Mouse (Mus musculus) CH12.LX (cell line): ENCODE measurements around the gene Gosr1. TPM values are rescaled to one million over a fixed set of nuclear protein-coding genes. Genes with fewer than 3 reads are reported as not detected.

ENCODE experiments used
- DNase-seq: peaks from one replicate; pipeline ENCODE4 v3.0.0-alpha.2; 2013; ENCODE audit errors: extremely low read depth
- H3K27ac ChIP-seq: 2 replicates; pipeline ENCODE4 v1.5.1; 2012; ENCODE audit warnings: low read depth, mild to moderate bottlenecking, control low read depth, moderate library complexity; ENCODE audit not compliant: insufficient read depth
- H3K27me3 ChIP-seq: replicated peaks from 2 replicates; pipeline ENCODE3; 2012; ENCODE audit warnings: inconsistent platforms
- H3K36me3 ChIP-seq, 2 experiments: replicated peaks in 1 of 2; 2 replicates each; pipeline versions ENCODE3 to v1.6.1; 2012; ENCODE audit warnings: inconsistent platforms in 1 of 2, low read length in 1 of 2, mild to moderate bottlenecking in 1 of 2, mixed read lengths in 1 of 2, moderate library complexity in 1 of 2; ENCODE audit not compliant: control insufficient read depth in 1 of 2, insufficient read depth in 1 of 2
- H3K4me1 ChIP-seq, 2 experiments: 2 replicates each; pipeline ENCODE4 v1.6.1; 2012; ENCODE audit warnings: inconsistent platforms in 1 of 2, moderate library complexity in 1 of 2; ENCODE audit not compliant: insufficient read depth in 2 of 2, control insufficient read depth in 1 of 2
- H3K4me2 ChIP-seq: 2 replicates; pipeline ENCODE4 v1.6.1; 2012; ENCODE audit warnings: low read depth, mild to moderate bottlenecking, control low read depth; ENCODE audit not compliant: poor library complexity, insufficient read depth, severe bottlenecking
- H3K4me3 ChIP-seq, 3 experiments: fragments of 150-350 bp in 1 of 3; sonication (generic) in 1 of 3; replicated peaks in 1 of 3; 2 replicates each; pipeline versions ENCODE3 to v1.5.1; 2011 to 2012; ENCODE audit warnings: low read depth in 2 of 3, low read length in 2 of 3, mild to moderate bottlenecking in 2 of 3, moderate library complexity in 2 of 3, control low read depth in 1 of 3, improper control_type of control experiment in 1 of 3, inconsistent platforms in 1 of 3, mixed read lengths in 1 of 3; ENCODE audit not compliant: poor library complexity in 1 of 3
- H3K79me2 ChIP-seq: replicated peaks from 2 replicates; pipeline ENCODE4 v1.6.1; 2012; ENCODE audit warnings: mild to moderate bottlenecking, moderate library complexity; ENCODE audit not compliant: control insufficient read depth, poor library complexity, insufficient read depth, severe bottlenecking; ENCODE audit errors: extremely low read depth
- H3K9ac ChIP-seq: 2 replicates; pipeline ENCODE4 v1.6.1; 2012; ENCODE audit warnings: low read depth, mild to moderate bottlenecking, control low read depth, moderate library complexity; ENCODE audit not compliant: insufficient read depth
- H3K9me3 ChIP-seq: replicated peaks from 2 replicates; pipeline ENCODE3; 2012; ENCODE audit warnings: low read length, inconsistent platforms, mixed read lengths
- BHLHE40 ChIP-seq: IDR thresholded peaks from 2 replicates; pipeline ENCODE4 v1.6.1; 2011; ENCODE audit warnings: mild to moderate bottlenecking, low read depth, low read length, improper control_type of control experiment
- CHD1 ChIP-seq: IDR thresholded peaks from 2 replicates; pipeline ENCODE4 v1.6.1; 2012; ENCODE audit warnings: low read depth, low read length, improper control_type of control experiment, inconsistent platforms
- CHD2 ChIP-seq: IDR thresholded peaks from 2 replicates; pipeline ENCODE4 v1.6.1; 2011; ENCODE audit warnings: low read length, improper control_type of control experiment
- E2F4 ChIP-seq: IDR thresholded peaks from 2 replicates; pipeline ENCODE4 v1.6.1; 2011; ENCODE audit warnings: low read depth, low read length, improper control_type of control experiment; ENCODE audit not compliant: insufficient replicate concordance
- ELF1 ChIP-seq: IDR thresholded peaks from 2 replicates; pipeline ENCODE4 v1.6.1; 2014; ENCODE audit warnings: low read depth, mild to moderate bottlenecking, inconsistent platforms, low read length, improper control_type of control experiment
- EP300 ChIP-seq: IDR thresholded peaks from 2 replicates; pipeline ENCODE4 v1.6.1; 2011; ENCODE audit warnings: low read length, improper control_type of control experiment
- ETS1 ChIP-seq: conservative IDR thresholded peaks from 2 replicates; pipeline ENCODE4 v1.6.1; 2012; ENCODE audit warnings: low read depth, mild to moderate bottlenecking, inconsistent platforms, low read length, improper control_type of control experiment, moderate library complexity
- GABPA ChIP-seq: IDR thresholded peaks from 2 replicates; pipeline ENCODE4 v1.6.1; 2012; ENCODE audit warnings: low read depth, low read length, improper control_type of control experiment, inconsistent platforms; ENCODE audit not compliant: insufficient replicate concordance
- HCFC1 ChIP-seq: IDR thresholded peaks from 2 replicates; pipeline ENCODE4 v1.6.1; 2012; ENCODE audit warnings: low read depth, mild to moderate bottlenecking, inconsistent platforms, low read length, improper control_type of control experiment
- IRF4 ChIP-seq: IDR thresholded peaks from 2 replicates; pipeline ENCODE4 v1.6.1; 2014; ENCODE audit warnings: low read depth, mild to moderate bottlenecking, inconsistent platforms, low read length, improper control_type of control experiment
- JUN ChIP-seq: IDR thresholded peaks from 2 replicates; pipeline ENCODE4 v1.6.1; 2011; ENCODE audit warnings: low read depth, mild to moderate bottlenecking, low read length, improper control_type of control experiment, moderate library complexity; ENCODE audit not compliant: insufficient read depth
- JUND ChIP-seq: conservative IDR thresholded peaks from 2 replicates; pipeline ENCODE4 v1.6.1; 2011; ENCODE audit warnings: low read depth, low read length, improper control_type of control experiment
- KAT2A ChIP-seq: IDR thresholded peaks from 2 replicates; pipeline ENCODE4 v1.6.1; 2012; ENCODE audit warnings: low read length, improper control_type of control experiment, inconsistent platforms; ENCODE audit not compliant: insufficient replicate concordance
- MAFK ChIP-seq: IDR thresholded peaks from 2 replicates; pipeline ENCODE4 v1.6.1; 2011; ENCODE audit warnings: low read length, improper control_type of control experiment; ENCODE audit not compliant: insufficient replicate concordance
- MAX ChIP-seq: IDR thresholded peaks from 2 replicates; pipeline ENCODE4 v1.6.1; 2011; ENCODE audit warnings: low read length, improper control_type of control experiment
- MAZ ChIP-seq: IDR thresholded peaks from 2 replicates; pipeline ENCODE4 v1.6.1; 2012; ENCODE audit warnings: low read depth, mild to moderate bottlenecking, inconsistent platforms, low read length, improper control_type of control experiment, moderate library complexity
- MEF2A ChIP-seq: IDR thresholded peaks from 2 replicates; pipeline ENCODE4 v1.6.1; 2014; ENCODE audit warnings: low read depth, mild to moderate bottlenecking, inconsistent platforms, low read length, improper control_type of control experiment, borderline replicate concordance
- MXI1 ChIP-seq: IDR thresholded peaks from 2 replicates; pipeline ENCODE4 v1.6.1; 2011; ENCODE audit warnings: mild to moderate bottlenecking, low read depth, low read length, improper control_type of control experiment
- MYC ChIP-seq: IDR thresholded peaks from 2 replicates; pipeline ENCODE4 v1.6.1; 2011; ENCODE audit warnings: low read depth, mild to moderate bottlenecking, improper control_type of control experiment, low read length
- NELFE ChIP-seq: IDR thresholded peaks from 2 replicates; pipeline ENCODE4 v1.6.1; 2011; ENCODE audit warnings: low read depth, low read length, improper control_type of control experiment
- NRF1 ChIP-seq: IDR thresholded peaks from 2 replicates; pipeline ENCODE4 v1.6.1; 2014; ENCODE audit warnings: low read depth, mild to moderate bottlenecking, inconsistent platforms, low read length, improper control_type of control experiment, moderate library complexity
- PAX5 ChIP-seq: IDR thresholded peaks from 2 replicates; pipeline ENCODE4 v1.6.1; 2012; ENCODE audit warnings: low read length, inconsistent platforms, mixed read lengths
- POLR2A ChIP-seq: IDR thresholded peaks from 2 replicates; pipeline ENCODE4 v1.6.1; 2011; ENCODE audit warnings: low read depth, mild to moderate bottlenecking, improper control_type of control experiment, low read length
- POLR2AphosphoS2 ChIP-seq: IDR thresholded peaks from 2 replicates; pipeline ENCODE4 v1.6.1; 2011; ENCODE audit warnings: low read depth, low read length, improper control_type of control experiment
- RAD21 ChIP-seq: IDR thresholded peaks from 2 replicates; pipeline ENCODE4 v1.6.1; 2011; ENCODE audit warnings: low read depth, mild to moderate bottlenecking, low read length, improper control_type of control experiment, moderate library complexity
- RCOR1 ChIP-seq: conservative IDR thresholded peaks from 2 replicates; pipeline ENCODE4 v1.6.1; 2012; ENCODE audit warnings: low read depth, mild to moderate bottlenecking, inconsistent platforms, low read length, improper control_type of control experiment
- SIN3A ChIP-seq: IDR thresholded peaks from 2 replicates; pipeline ENCODE4 v1.6.1; 2012; ENCODE audit warnings: low read length, improper control_type of control experiment, inconsistent platforms
- SMC3 ChIP-seq: IDR thresholded peaks from 2 replicates; pipeline ENCODE4 v1.6.1; 2011; ENCODE audit warnings: low read depth, low read length, improper control_type of control experiment
- TBP ChIP-seq: conservative IDR thresholded peaks from 2 replicates; pipeline ENCODE4 v1.6.1; 2011; ENCODE audit warnings: low read depth, low read length, improper control_type of control experiment
- TCF12 ChIP-seq: IDR thresholded peaks from 2 replicates; pipeline ENCODE4 v1.6.1; 2014; ENCODE audit warnings: low read depth, mild to moderate bottlenecking, inconsistent platforms, low read length, improper control_type of control experiment
- UBTF ChIP-seq: IDR thresholded peaks from 2 replicates; pipeline ENCODE4 v1.6.1; 2012; ENCODE audit warnings: low read depth, mild to moderate bottlenecking, inconsistent platforms, low read length, improper control_type of control experiment, moderate library complexity
- USF2 ChIP-seq: conservative IDR thresholded peaks from 2 replicates; pipeline ENCODE4 v1.6.1; 2011; ENCODE audit warnings: low read depth, low read length, improper control_type of control experiment
- ZC3H11A ChIP-seq: IDR thresholded peaks from 2 replicates; pipeline ENCODE4 v1.6.1; 2012; ENCODE audit warnings: low read depth, mild to moderate bottlenecking, inconsistent platforms, low read length, improper control_type of control experiment
- ZKSCAN1 ChIP-seq: IDR thresholded peaks from 2 replicates; pipeline ENCODE4 v1.6.1; 2012; ENCODE audit warnings: low read depth, inconsistent platforms, low read length, improper control_type of control experiment, borderline replicate concordance
- ZMIZ1 ChIP-seq: IDR thresholded peaks from 2 replicates; pipeline ENCODE4 v1.6.1; 2012; ENCODE audit warnings: low read depth, mild to moderate bottlenecking, inconsistent platforms, low read length, improper control_type of control experiment
- ZNF384 ChIP-seq: IDR thresholded peaks from 2 replicates; pipeline ENCODE4 v1.6.1; 2012; ENCODE audit warnings: low read depth, low read length, improper control_type of control experiment, inconsistent platforms
- dilution Hi-C: fragments of 300-500 bp; cut with MboI; formaldehyde crosslinking; loops from 2 replicates; pipeline ENCODE4 v1.14.3; 2020; ENCODE audit warnings: low sequenced_read_pairs; ENCODE audit not compliant: extremely low pct_unique_long_range_greater_than_20kb, extremely low pct_ligation_motif_present
- in situ Hi-C: fragments of 300-500 bp; cut with MboI; formaldehyde crosslinking; loops from 3 replicates; pipeline ENCODE4 v1.14.3; 2019; ENCODE audit warnings: low sequenced_read_pairs, low pct_ligation_motif_present, low pct_unique_long_range_greater_than_20kb, mixed read lengths
- polyA plus RNA-seq: library from polyadenylated mRNA; unstranded; fragments of >175 nt; gene quantifications from 2 replicates; pipeline ENCODE4 v1.2.1, GENCODE M21; 2012; ENCODE audit warnings: low read depth; ENCODE audit not compliant: insufficient read length
- total RNA-seq, 2 experiments: library from RNA; depleted of rRNA; stranded (reverse); fragments of 300-350 nt in 1 of 2; fragments of >200 nt in 1 of 2; gene quantifications; 2 replicates each; pipeline ENCODE4 v1.2.3; 2012 to 2014

Gene Gosr1
- total and polyA plus RNA-seq, 3 experiments, result 21.2 to 46.6 (median 40.2) TPM

DNA sequence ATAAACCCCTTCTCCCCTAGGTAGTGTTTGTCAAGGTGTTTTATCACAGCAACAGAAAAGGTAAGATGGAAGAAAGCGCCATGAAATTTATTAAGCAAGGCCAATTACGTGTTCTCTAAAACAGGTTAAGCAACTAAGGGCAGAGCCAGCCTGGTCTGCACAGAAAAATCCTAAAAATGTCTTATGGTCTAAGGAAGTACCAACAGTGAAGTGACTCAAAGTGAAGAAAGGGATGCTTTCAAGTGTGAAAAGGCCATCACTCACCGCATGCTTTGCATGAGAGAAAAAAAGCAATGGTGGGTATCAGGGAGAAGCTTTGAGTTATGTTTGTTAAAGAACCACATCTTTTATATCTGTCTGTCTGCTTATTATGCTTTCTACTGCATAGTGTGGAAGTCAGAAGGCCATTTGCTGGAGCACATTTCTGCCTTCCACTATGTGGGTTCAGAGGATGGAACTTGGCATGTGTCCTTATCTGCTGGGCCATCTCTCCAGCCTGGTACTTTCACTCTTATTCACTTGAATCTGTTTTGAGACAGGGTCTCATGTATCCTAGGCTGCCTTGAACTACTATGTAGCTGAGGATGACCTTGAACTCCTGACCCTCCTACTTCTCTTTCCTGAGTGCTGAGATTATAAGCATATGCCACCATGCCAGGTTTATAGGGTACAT is 43.8 kb upstream of the Gosr1 start (continued):
- TF ChIP-seq TCF12 (peak; percentile 85), MXI1 (peak; percentile 47), USF2 (no peak)

DNA sequence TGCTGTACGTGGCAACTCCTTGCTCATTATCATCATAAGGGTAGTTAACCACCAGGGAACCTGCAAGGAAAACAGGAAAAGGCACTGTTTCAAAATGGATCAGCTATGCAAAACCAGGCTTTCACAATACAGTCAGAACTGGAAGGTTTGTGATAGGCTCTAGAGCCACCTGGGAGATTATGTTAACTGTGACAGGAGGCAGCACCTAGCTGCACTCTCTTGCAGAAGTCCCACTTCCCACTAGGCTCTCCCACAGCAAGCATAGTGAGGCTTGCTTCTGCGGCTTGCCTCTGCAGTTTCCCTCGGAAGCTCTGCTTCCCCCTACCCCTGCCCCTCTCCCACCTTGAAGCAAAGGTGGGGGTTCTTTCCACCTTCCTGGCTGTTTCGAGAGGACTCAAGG is 42.6 kb upstream of the Gosr1 start:
- Histone ChIP-seq H3K4me2 (peak overlapping the region; percentile 83), H3K79me2 (no peaks in the 10 kb centered on the region), H3K36me3 (peaks cover 0 to 36% of the 10 kb centered on the region in 2 experiments), H3K27ac (peak overlapping the region; percentile 58), H3K4me3 (peak overlapping the region in 1 of 3 experiments; percentile 22), H3K27me3 (no peaks in the 10 kb centered on the region), H3K9ac (no peak overlapping the region), H3K9me3 (no peaks in the 10 kb centered on the region), H3K4me1 (peaks cover 25 to 67% of the 10 kb centered on the region in 2 experiments)
- dilution Hi-C loops (no loop called here), in situ Hi-C loops (no loop called here)
- peak; percentile 96 for DNase-seq
- peak; percentile 99 for TF ChIP-seq JUN
- TF ChIP-seq ETS1, result peak; percentile 98
- TF ChIP-seq ZC3H11A, result no peak
- TF ChIP-seq SMC3, result peak; percentile 12; the same call in 1 of the 2 replicates
- peak; percentile 84 for TF ChIP-seq SIN3A
- no peak for TF ChIP-seq GABPA
- peak; percentile 36; the same call in 1 of the 2 replicates for TF ChIP-seq ELF1
- peak; percentile 100 for TF ChIP-seq IRF4
- TF ChIP-seq MYC, result peak; percentile 91
- TF ChIP-seq POLR2A, result peak; percentile 72
- TF ChIP-seq NELFE, result peak; percentile 51; the same call in 1 of the 2 replicates
- no peak; the same call in 1 of the 2 replicates for TF ChIP-seq ZMIZ1
- TF ChIP-seq HCFC1, result no peak
- 0 out of 2 replicates have a peak, but pooled peaks have one; percentile 65 for TF ChIP-seq E2F4
- peak; percentile 99 for TF ChIP-seq TCF12
- TF ChIP-seq TBP, result peak; percentile 91
- TF ChIP-seq PAX5, result no peak
- TF ChIP-seq MXI1, result no peak
- no peak for TF ChIP-seq ZKSCAN1
- no peak for TF ChIP-seq USF2
- TF ChIP-seq MAX, result peak; percentile 63; the same call in 1 of the 2 replicates
- peak; percentile 94 for TF ChIP-seq MAFK
- TF ChIP-seq EP300, result peak; percentile 100
- TF ChIP-seq MAZ, result peak; percentile 61; the same call in 1 of the 2 replicates
- peak; percentile 96 for TF ChIP-seq BHLHE40
- TF ChIP-seq CHD1, result no peak
- peak; percentile 100 for TF ChIP-seq RCOR1
- peak; percentile 96 for TF ChIP-seq MEF2A
- TF ChIP-seq ZNF384, result peak; percentile 91
- no peak; the same call in 1 of the 2 replicates for TF ChIP-seq POLR2AphosphoS2
- peak; percentile 100 for TF ChIP-seq JUND
- TF ChIP-seq CHD2, result peak; percentile 91
- no peak for TF ChIP-seq NRF1
- TF ChIP-seq UBTF, result no peak
- no peak for TF ChIP-seq KAT2A
- no peak; the same call in 1 of the 2 replicates for TF ChIP-seq RAD21
